Mouse (Mus musculus): Measurements from ENCODE around the gene Sdf2.

- no peak for TF ChIP-seq POLR2A (IDR thresholded peaks at IDR 0.05; ENCODE audit: control insufficient read depth, extremely low read depth, insufficient read depth, low read length, poor library complexity)
- TF ChIP-seq CTCF (IDR thresholded peaks at IDR 0.05; ENCODE audit: borderline replicate concordance, control insufficient read depth, extremely low read depth, insufficient read depth, low read length, poor library complexity), result no peak
These were observed 43.7 kb downstream of the Sdf2 start for GRCm38 (mm10) chr11:78289146-78289763.

Data from thymus, adult 2 months (tissue).